Mouse (Mus musculus): Measurements from ENCODE around the gene Adad2.

The Adad2 gene

GRCm38 (mm10) chr8:119612471-119612870 is at the start of gene Adad2:
Gene Adad2 (plus strand): TSS chr8:119612747.
- DNase-seq (ENCODE audit: low spot score in 2 of 2), result no peak

DNA sequence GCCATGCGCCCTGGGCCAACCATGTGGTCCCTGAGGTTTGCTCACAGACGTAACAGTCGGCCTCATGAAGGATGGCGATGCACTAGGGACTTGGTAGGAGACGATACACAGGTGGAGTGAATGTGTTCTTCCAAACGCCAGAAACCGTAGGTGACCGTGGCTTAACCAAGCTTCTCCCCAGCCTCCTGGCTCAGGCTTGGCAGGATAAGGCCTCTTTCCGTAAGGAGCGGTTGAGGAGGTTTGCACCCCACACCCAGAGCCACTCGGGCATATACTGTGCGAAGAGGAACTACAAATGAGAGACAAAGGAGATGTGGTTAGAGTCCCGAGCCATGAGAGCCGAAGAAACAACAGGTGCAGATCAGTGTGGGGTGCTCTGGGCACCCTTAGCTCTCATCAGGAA is 48.7 kb upstream of the Adad2 start:
- DNase-seq (ENCODE audit: low spot score in 2 of 2), result no peak

DNA sequence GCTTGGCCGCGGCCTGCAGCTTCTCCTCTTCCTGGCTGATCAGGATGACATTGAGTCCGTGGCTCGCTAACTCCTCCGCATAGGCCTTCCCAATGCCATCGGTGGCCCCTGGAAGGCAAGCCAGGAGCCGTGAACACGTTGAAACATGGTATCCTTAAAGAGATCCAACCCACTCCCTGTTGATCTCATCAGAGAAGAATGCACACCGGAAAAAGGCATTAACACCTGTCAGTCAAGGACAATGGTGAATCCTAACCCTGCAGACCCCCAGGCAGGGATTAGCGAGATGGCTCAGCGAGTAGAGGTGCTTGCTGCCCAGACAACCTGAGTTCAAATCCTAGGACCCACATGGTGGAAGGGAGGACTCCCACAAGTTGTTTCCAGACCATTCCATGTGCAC is 46.2 kb upstream of the Adad2 start:
- DNase-seq (ENCODE audit: low spot score in 2 of 2), result no peak

DNA sequence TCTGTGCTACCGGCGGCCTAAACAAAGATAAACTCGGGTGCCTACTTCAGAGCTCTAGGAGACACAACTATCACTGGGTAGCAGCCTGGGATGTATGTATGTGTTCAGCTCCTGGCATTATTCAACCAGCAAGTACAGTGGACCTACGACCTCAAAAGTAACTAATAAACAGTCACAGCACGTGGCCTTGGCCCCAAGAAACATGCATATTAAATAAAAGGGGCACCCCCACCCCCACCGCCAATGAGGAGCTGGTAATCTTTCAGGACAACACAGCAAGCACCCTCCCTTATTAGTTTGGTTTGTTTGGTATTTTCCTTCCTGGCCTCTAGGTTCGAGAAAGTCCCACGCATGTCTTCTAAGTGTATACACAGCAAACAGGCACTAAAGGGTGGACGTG is 44.3 kb upstream of the Adad2 start:
- no peak for DNase-seq (ENCODE audit: low spot score in 2 of 2)

- DNase-seq (ENCODE audit: low spot score in 2 of 2), result no peak
Measured at GRCm38 (mm10) chr8:119568951-119569350, 43.6 kb upstream of the Adad2 start.

DNA sequence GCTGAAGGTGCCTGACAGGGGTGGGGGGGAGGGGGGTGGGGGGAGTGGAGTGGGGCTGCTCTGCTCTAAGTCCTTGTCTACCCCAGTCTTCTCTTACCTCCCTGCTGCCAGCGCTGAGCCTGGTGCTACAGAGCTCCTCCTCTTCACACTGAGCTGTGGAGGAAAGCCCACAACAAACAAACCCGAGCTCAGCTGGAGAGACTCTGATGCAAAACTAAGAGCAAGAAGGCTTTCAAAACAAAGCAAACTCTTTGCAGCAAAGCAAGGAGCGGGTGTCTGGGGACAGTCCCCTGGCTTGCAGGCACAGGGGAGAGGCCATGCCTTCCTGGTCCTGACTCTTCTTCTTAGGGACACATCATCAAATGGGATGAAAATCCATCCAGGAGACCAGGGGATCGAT is 42.7 kb upstream of the Adad2 start:
- DNase-seq (ENCODE audit: low spot score in 2 of 2), result no peak

DNA sequence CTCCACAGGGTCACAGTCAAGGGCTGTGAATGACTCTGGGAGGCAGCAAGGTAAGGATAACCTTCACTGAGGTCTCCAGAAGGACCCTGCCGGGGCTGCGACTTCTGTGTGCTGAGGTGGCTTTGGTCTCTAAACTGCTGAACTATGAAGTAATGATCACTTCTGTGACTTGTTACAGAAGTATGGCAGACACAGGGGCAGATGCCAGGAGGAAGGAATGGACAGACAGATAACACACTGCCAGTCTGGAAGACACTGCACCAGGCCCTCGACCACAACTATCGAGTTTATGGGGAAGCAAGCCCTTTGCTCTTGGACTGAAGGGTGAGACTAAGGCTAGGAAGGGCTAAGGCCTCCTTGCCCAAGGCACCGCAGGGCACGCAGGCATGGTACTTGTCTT is 41.4 kb upstream of the Adad2 start:
- no peak for DNase-seq (ENCODE audit: low spot score in 2 of 2)

- no peak for DNase-seq (ENCODE audit: low spot score in 2 of 2)
Measured at GRCm38 (mm10) chr8:119572411-119572810, 40.1 kb upstream of the Adad2 start.

DNA sequence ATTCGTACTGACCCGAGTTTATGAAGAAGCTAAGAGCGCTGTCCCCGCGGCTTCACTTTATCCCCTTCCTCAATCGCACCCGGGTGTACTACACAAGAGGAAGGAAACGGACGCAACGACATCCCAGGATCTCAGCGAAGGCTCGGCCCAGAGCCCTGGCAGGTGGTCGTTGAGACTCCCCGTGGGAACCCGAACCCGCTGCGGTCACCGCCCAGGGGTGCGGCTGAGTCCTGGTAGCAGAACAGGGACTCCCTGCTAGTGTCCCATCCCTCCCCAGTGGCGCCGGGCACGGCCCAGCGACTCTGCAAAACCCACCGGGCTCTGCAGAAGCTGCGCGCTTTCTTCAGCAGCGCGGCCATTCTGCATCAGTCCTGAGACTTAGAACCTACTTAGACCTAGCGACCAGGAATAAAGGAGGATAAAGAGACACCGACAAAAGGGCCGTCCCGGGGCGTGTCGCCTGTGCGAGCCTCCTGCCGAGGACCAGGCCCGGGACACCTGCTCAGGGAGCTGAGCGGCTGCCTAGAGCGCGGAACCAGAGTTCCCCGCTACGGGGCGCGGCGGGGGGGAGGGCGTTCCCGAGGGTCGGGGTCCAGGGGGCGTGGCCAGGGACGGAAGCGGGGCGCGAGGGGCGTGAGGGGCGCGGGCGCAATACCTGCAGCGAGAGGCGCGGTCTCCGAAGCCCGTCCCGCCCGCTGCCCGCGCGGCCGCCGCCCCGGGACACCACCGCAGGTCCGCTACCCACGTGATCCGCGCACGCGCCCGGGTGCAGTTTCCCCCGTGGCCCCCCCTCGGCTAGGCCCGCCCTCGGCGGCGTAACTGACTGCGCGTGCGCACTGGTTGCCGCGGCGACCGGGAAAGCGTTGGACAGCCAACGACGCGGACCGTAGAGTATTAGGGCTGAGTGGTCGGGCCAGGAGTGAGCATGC is 37.8 kb upstream of the Adad2 start, which contains the start of the genes Hsdl1 and Dnaaf1:
TSS of gene Hsdl1 (minus strand) at position 747 of the 929 bp plus-strand sequence.
TSS of gene Dnaaf1 (plus strand) at position 799 of the 929 bp plus-strand sequence.
- DNase-seq (ENCODE audit: low spot score in 2 of 2), result peak; percentile 96

DNA sequence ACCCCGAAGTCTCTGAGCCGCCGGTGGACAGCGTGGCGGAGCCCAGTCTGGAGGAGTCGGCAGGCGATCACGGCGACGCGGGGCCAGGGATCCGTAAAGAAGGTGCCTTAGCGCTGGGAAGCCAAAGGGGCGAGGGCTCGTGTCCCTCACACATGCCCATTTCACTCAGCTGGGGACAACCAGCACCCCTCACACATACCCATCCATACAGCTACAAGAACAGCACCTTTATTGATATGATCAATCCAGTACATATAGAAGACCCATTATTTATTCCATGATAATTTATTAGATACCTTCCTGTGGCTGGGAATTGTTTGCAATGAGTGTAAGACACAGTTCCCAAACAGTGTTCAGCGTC is 37.2 kb upstream of the Adad2 start:
- no peak for DNase-seq (ENCODE audit: low spot score in 2 of 2)

DNA sequence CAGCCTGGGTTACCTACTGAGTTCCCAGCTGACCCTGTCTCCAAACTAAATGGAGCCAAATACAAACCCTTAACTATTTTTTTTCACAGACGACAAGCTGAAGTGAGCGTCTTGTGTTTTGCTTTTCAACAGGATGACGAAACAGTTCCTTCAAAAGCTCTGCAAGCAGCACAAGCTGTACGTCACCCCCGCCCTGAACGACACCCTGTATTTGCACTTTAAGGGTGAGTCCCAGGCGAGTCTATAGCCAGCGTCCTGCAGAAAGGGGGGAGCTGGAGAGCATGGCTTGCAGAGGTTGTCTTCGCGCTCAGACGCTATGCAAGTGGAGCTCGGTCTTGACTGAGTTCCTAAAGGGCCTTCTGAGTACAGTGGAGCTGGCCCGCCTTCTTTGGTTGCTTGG is 33.5 kb upstream of the Adad2 start:
- DNase-seq (ENCODE audit: low spot score in 2 of 2), result no peak

GRCm38 (mm10) chr8:119580441-119581161 is 31.9 kb upstream of the Adad2 start:
- DNase-seq (ENCODE audit: low spot score in 2 of 2), result no peak

GRCm38 (mm10) chr8:119585901-119586300 is 26.6 kb upstream of the Adad2 start:
- DNase-seq (ENCODE audit: low spot score in 2 of 2), result no peak

DNA sequence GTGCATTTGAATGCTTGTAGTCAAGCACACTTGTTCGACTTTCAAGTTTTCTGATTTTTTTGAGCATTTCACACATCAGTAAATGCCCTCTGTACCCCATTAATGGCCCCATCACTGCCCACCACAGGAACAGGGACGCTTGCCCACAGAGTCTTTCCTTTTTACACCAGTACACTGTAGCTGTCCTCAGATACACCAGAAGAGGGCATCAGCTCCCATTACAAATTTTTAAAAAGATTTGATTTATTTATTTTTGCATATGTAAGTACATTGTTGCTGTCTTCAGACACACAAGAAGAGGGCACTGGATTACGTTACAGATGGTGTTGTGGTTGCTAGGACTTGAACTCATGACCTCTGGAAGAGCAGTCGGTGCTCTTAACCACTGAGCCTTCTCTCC is 24.2 kb upstream of the Adad2 start:
- no peak for DNase-seq (ENCODE audit: low spot score in 2 of 2)

DNA sequence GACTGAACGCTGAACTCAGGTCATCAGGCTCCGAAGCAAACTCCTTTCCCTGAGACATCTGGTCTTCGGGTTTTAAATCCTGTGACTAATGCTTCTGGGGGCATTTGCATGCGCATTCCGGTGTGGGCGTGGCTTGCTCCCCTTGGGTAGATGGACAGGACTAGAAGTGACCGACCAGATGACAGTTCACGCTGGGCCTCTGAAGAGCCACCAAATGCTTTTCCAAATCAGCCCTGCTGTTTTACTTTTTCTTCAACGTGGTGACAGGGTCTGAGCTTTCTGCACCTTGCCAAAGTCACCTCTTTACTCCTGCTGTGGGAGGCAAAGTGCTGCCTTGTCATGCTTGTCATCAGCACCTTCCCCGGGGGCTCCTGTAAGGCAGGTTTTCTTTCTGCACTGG is 23.7 kb upstream of the Adad2 start:
- no peak for DNase-seq (ENCODE audit: low spot score in 2 of 2)

DNA sequence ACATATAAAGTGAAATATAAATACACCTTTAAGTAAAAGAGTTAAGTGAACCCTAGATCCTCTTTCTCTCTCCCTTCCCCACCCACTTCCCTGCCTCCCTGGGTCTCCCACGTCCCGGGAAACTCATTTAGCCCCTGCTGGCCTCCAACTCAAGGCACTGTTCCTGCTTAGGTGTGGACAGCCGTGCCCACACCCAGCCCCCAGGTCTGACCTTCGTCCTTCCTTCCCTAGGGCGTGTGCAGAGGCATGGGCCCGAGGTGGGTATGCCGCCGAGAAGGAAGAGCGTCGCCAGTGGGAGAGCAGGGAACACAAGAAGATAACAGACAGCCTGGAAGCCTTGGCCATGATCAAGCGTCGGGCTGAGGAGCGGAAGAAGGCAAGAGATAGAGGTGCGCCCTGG is 22.2 kb upstream of the Adad2 start:
- DNase-seq (ENCODE audit: low spot score in 2 of 2), result no peak

GRCm38 (mm10) chr8:119591456-119591855 is 21.1 kb upstream of the Adad2 start:
- DNase-seq (ENCODE audit: low spot score in 2 of 2), result no peak

DNA sequence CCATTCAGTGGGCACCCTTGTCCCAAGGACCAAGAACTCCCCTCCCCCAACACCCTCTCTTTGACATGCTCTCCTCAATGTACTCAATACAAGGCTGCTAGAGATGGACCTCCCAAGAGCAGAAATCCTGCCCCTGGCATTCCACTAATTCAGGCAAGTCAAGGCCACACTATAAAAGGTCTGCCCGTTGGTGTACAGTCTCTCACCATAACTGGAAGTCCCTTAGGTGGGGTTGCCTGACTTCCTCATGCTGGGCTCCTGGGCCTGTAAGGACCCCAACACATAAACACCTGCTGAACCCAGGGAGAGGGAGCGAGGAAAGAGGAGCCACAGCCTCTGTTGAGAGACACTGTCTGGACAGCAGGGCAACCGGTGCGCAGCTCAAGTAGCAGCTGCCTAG is 8.8 kb upstream of the Adad2 start:
- no peak for DNase-seq (ENCODE audit: low spot score in 2 of 2)

DNA sequence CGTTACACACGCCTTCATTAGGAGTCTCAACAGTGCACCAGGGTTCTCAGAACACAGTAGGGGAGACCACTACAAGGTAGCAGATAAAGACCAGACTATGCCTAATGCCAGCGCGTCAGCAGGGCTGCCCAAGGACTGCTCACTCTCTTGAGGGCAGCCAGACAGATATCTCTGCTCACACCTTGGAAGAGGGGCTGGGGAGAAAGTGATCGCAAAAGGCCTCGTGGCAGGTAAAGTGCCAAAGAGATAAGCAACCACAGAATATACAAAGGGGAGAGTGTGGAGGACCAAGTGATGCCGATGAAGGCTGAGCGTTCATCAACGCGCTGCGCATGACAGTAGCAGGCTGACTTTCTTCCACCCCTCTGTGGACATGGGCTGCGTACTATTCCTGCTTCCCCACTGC is 8.1 kb upstream of the Adad2 start:
- no peak for DNase-seq (ENCODE audit: low spot score in 2 of 2)

DNA sequence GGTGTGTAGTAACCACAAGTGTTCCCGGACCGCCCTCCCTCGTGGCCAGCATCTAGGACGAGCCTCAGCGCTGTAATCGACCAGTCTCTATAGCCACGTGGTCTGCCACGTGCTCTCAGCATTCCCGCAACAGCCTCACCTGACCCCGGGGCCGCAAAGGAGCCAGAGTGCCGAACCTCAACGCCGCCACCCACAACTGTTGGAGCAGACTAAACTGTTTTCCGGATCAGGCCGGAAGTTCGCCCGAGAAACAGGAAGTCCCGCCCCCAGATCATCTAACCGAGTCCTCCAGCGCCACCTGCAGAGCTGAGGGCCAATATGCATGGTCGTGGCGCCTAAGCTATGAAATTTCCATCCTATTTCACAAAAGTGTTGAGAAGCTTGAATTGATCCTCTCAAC is 7.6 kb upstream of the Adad2 start, which contains the start of gene Taf1c:
TSS of gene Taf1c (minus strand) at position 227 of the 400 bp plus-strand sequence.
- DNase-seq (ENCODE audit: low spot score in 2 of 2), result peak; percentile 96

DNA sequence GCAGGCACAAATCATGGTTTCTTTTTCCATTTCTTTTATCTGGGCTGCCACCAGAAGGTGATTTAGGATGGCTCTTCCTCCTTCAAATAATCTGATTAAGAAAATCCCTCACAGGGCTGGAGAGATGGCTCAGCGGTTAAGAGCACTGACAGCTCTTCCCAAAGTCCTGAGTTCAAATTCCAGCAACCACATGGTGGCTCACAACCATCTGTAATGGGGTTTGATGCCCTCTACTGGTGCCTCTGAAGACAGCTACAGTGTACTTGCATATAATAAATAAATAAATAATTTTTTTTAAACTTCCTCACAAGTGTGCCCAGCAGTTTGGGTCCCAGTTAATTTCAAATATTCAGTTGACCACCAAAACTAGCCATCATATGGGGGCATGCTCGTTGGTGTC is 6.3 kb upstream of the Adad2 start:
- DNase-seq (ENCODE audit: low spot score in 2 of 2), result no peak

DNA sequence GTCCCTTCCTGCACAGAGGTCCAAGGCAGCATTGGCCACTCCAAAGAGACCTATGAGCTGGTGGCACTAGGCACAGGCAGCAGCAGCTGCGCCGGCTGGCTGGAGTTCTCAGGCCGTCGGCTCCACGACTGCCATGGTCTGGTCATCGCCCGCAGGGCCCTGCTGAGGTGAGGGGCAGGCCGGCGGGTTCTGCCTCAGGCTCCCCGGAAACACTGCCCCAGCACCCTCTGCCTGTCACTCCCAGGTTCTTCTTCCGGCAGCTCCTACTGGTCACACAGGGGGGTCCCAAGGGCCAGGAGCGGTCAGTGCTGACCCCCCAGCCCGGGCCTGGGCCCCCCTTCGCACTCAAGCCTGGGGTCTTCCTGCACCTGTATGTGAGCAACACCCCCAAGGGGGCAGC is 2.5 kb downstream of the Adad2 start:
- DNase-seq (ENCODE audit: low spot score in 2 of 2), result no peak

DNA sequence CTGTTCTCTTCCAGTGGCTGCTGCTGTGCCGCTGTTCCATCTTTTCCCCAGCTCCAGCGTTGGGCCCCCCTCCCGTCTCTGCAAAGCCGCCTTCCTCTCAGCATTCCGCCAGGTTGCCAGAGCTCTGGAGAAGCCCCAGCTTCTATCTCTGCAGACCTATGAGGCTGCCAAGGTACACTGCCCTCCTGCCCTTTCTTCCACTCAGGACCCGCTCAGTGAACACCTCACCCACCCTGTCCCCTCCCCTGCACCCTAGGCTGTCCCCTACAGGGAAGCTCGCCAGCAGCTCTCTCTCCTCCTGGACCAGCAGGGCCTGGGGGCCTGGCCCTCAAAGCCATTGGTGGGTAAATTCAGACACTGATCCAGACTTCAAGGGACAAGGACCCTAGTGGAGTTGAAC is 3.8 kb downstream of the Adad2 start:
- no peak for DNase-seq (ENCODE audit: low spot score in 2 of 2)

Data from right cerebral cortex, adult 2 months (tissue).